Mouse (Mus musculus): ENCODE data around the gene Srgap3.

- no peak for TF ChIP-seq POLR2A (IDR thresholded peaks at IDR 0.05; ENCODE audit: extremely low read depth, insufficient read depth, low read length)
- TF ChIP-seq CTCF (IDR thresholded peaks at IDR 0.05; ENCODE audit: extremely low read depth, insufficient read depth, low read length) = no peak
These were observed 78.7 kb downstream of the Srgap3 start for GRCm38 (mm10) chr6:112868197-112868957.
